Mouse (Mus musculus) brain, embryonic 14.5 days (tissue): ENCODE data around the gene Maml1.

Experiments
- CTCF ChIP-seq: fragments of 200-500 bp; IDR thresholded peaks from 2 replicates; pipeline ENCODE4 v1.5.1; 2012; ENCODE audit warnings: inconsistent platforms, mild to moderate bottlenecking, moderate library complexity, borderline replicate concordance; ENCODE audit not compliant: insufficient read depth, insufficient read length; ENCODE audit errors: extremely low read depth
- POLR2A ChIP-seq: fragments of 200-500 bp; IDR thresholded peaks from 2 replicates; pipeline ENCODE4 v1.6.1; 2012; ENCODE audit warnings: mild to moderate bottlenecking, inconsistent platforms, borderline replicate concordance; ENCODE audit not compliant: poor library complexity, insufficient read depth, insufficient read length, severe bottlenecking; ENCODE audit errors: extremely low read depth

- no peak for TF ChIP-seq CTCF
- TF ChIP-seq POLR2A, result no peak
Observed at GRCm38 (mm10) chr11:50225611-50226378, 66.3 kb downstream of the Maml1 start.
